Mouse (Mus musculus): ENCODE measurements around the gene Msh4. TPM values are rescaled to one million over a fixed set of nuclear protein-coding genes. Genes with fewer than 3 reads are reported as not detected.

Msh4 gene
- polyA plus RNA-seq, 1 experiment from 2014 or later = 0.14 TPM

- Histone ChIP-seq H3K4me3 (no peak overlapping the region), H3K9me3 (no peaks in the 10 kb centered on the region), H3K9ac (replicated peaks) (no peak overlapping the region), H3K27ac (replicated peaks) (no peak overlapping the region), H3K4me2 (replicated peaks) (no peak overlapping the region), H3K4me1 (peaks cover 25% of the 10 kb centered on the region), H3K36me3 (peaks cover 70% of the 10 kb centered on the region), H3K27me3 (no peaks in the 10 kb centered on the region)
- ATAC-seq (ENCODE audit: low FRiP score, low read depth) = peak; percentile 57; the same call in 1 of the 2 replicates
- 86% methylated on average over 49 of the region's 49 CpGs for WGBS
These were observed 445 bp downstream of the Msh4 start for GRCm38 (mm10) chr3:153905251-153906135.

GRCm38 (mm10) chr3:153904586-153904985, 1.4 kb downstream of the Msh4 start:
- H3K9me3 ChIP-seq = no peaks in the 10 kb centered on the region
- no peak overlapping the region for H3K9ac ChIP-seq (replicated peaks)
- ATAC-seq (ENCODE audit: low FRiP score, low read depth) = peak; percentile 64; the same call in 1 of the 2 replicates
- peaks cover 17% of the 10 kb centered on the region for H3K4me1 ChIP-seq
- 67% methylated on average over 6 of the region's 6 CpGs for WGBS
- no peak overlapping the region for H3K4me3 ChIP-seq
- H3K36me3 ChIP-seq = peaks cover 60% of the 10 kb centered on the region
- H3K27me3 ChIP-seq = no peaks in the 10 kb centered on the region
- no peak overlapping the region for H3K4me2 ChIP-seq (replicated peaks)
- H3K27ac ChIP-seq (replicated peaks) = no peak overlapping the region

DNA sequence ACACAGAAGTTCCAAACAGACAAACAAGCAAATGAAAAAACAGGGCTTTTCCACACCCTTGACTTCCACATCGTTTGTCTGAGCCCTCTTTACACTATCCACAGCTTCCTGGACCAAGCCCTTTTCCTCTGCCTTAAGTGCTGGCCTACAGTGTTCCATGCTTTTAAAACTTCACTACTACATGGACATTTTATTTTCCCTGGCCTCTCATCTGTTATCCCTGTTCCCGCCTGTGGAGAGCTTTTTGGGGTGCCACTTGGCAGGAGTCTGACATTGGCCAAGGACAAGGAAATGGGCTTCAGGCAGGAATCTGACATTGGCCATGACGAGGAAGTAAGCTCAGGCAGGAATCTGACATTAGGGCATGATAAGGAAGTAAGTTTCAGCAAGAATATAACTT, 3.3 kb downstream of the Msh4 start:
- H3K4me3 ChIP-seq = no peak overlapping the region
- peaks cover 41% of the 10 kb centered on the region for H3K36me3 ChIP-seq
- H3K27ac ChIP-seq (replicated peaks) = no peak overlapping the region
- 79% methylated on average over 3 of the region's 3 CpGs for WGBS
- no peak overlapping the region for H3K4me2 ChIP-seq (replicated peaks)
- no peak for ATAC-seq (ENCODE audit: low FRiP score, low read depth)
- H3K9me3 ChIP-seq = no peaks in the 10 kb centered on the region
- no peak overlapping the region for H3K9ac ChIP-seq (replicated peaks)
- no peaks in the 10 kb centered on the region for H3K27me3 ChIP-seq
- H3K4me1 ChIP-seq = no peaks in the 10 kb centered on the region

GRCm38 (mm10) chr3:153901904-153902303, 4.0 kb downstream of the Msh4 start:
- Histone ChIP-seq H3K27ac (replicated peaks) (no peak overlapping the region), H3K4me1 (no peaks in the 10 kb centered on the region), H3K27me3 (no peaks in the 10 kb centered on the region), H3K4me3 (no peak overlapping the region), H3K9ac (replicated peaks) (no peak overlapping the region), H3K4me2 (replicated peaks) (no peak overlapping the region), H3K9me3 (no peaks in the 10 kb centered on the region), H3K36me3 (peaks cover 35% of the 10 kb centered on the region)
- ATAC-seq (ENCODE audit: low FRiP score, low read depth) = no peak
- WGBS = 89% methylated on average over 1 of the region's 1 CpGs

DNA sequence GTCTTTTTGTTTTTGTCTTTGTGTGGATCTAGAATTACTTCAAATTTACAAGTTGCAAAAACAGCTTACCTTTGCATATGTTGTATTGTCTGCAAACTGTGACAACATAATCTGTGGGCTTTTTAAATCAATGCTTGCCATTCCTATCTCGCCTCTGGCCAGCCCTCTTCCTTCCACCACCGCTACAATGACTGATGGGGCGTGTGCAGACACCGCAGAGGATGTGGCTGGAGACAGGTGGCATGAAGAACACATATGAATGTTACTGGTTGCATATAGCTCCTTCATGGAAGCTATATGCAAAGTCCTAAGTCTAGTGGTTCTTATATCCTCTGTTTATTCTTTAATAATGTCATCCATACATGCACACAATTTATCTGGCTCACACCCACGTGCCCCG, 8.7 kb downstream of the Msh4 start:
- Histone ChIP-seq H3K4me3 (no peak overlapping the region), H3K9me3 (no peaks in the 10 kb centered on the region), H3K36me3 (no peaks in the 10 kb centered on the region), H3K4me1 (no peaks in the 10 kb centered on the region), H3K4me2 (replicated peaks) (no peak overlapping the region), H3K9ac (replicated peaks) (no peak overlapping the region), H3K27me3 (no peaks in the 10 kb centered on the region), H3K27ac (replicated peaks) (no peak overlapping the region)
- no peak for ATAC-seq (ENCODE audit: low FRiP score, low read depth)
- WGBS = 85% methylated on average over 6 of the region's 6 CpGs

GRCm38 (mm10) chr3:153895454-153895853, 10.5 kb downstream of the Msh4 start:
- no peak for ATAC-seq (ENCODE audit: low FRiP score, low read depth)
- WGBS = 89% methylated on average over 3 of the region's 3 CpGs
- Histone ChIP-seq H3K27ac (replicated peaks) (no peak overlapping the region), H3K9me3 (no peaks in the 10 kb centered on the region), H3K4me2 (replicated peaks) (no peak overlapping the region), H3K27me3 (no peaks in the 10 kb centered on the region), H3K9ac (replicated peaks) (0 out of 2 replicates have a peak overlapping the region, but pooled peaks have one; percentile 16), H3K4me3 (no peak overlapping the region), H3K4me1 (no peaks in the 10 kb centered on the region), H3K36me3 (no peaks in the 10 kb centered on the region)

DNA sequence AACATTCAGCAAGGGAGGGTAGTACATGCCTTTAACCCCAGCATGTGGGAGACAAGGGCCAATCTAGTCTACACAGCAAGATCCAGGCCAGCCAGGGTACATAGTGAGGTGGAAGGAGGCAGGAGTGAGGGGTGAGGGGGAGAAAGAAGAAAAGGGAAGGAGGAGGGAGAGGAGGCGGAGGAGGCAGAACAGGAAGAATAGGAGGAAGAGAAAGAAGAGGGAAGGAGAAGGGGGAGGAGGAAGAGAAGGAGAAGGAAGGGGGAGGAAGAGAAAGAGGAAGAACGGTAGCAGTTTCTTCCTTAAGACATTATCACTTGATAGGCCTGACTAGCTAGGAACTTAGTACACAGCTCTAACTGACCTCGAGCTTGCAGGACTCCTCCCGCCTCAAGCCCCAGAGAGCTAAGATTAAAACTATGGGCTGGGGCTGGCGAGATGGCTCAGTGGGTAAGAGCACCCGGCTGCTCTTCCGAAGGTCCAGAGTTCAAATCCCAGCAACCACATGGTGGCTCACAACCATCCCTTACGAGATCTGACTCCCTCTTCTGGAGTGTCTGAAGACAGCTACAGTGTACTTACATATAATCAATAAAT, 16.7 kb downstream of the Msh4 start:
- H3K4me1 ChIP-seq = no peaks in the 10 kb centered on the region
- WGBS = 82% methylated on average over 8 of the region's 8 CpGs
- H3K4me2 ChIP-seq (replicated peaks) = no peak overlapping the region
- H3K36me3 ChIP-seq = no peaks in the 10 kb centered on the region
- no peaks in the 10 kb centered on the region for H3K9me3 ChIP-seq
- H3K27me3 ChIP-seq = no peaks in the 10 kb centered on the region
- ATAC-seq (ENCODE audit: low FRiP score, low read depth) = no peak
- H3K27ac ChIP-seq (replicated peaks) = no peak overlapping the region
- H3K4me3 ChIP-seq = no peak overlapping the region
- H3K9ac ChIP-seq (replicated peaks) = no peak overlapping the region

- Histone ChIP-seq H3K9me3 (no peaks in the 10 kb centered on the region), H3K27me3 (no peaks in the 10 kb centered on the region), H3K4me3 (no peak overlapping the region), H3K4me1 (no peaks in the 10 kb centered on the region), H3K9ac (replicated peaks) (no peak overlapping the region), H3K4me2 (replicated peaks) (no peak overlapping the region), H3K36me3 (no peaks in the 10 kb centered on the region), H3K27ac (replicated peaks) (no peak overlapping the region)
- 81% methylated on average over 6 of the region's 6 CpGs for WGBS
- ATAC-seq (ENCODE audit: low FRiP score, low read depth) = no peak
These were observed 17.8 kb downstream of the Msh4 start for GRCm38 (mm10) chr3:153888141-153888540.

DNA sequence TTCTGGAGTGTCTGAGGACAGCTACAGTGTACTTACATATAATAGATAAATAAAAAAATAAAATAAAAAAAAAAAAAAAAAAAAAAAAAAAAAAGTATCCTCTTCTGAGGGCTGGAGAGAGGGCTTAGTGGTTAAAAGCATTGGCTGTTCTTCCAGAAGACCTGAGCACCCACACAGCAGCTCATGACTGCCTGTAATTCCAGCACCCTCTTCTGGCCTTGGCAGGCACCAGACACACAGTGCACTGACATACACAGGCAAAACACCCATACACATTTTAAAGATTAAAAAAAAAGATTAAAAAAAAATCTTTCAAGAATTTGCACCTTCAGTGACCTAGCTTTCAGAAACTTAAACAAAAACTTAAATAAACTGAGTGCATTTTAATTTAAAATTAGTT, 19.6 kb downstream of the Msh4 start:
- H3K4me1 ChIP-seq = no peaks in the 10 kb centered on the region
- no peak overlapping the region for H3K4me3 ChIP-seq
- H3K9me3 ChIP-seq = no peaks in the 10 kb centered on the region
- H3K36me3 ChIP-seq = no peaks in the 10 kb centered on the region
- no peak overlapping the region for H3K27ac ChIP-seq (replicated peaks)
- H3K9ac ChIP-seq (replicated peaks) = no peak overlapping the region
- no peak for ATAC-seq (ENCODE audit: low FRiP score, low read depth)
- no peaks in the 10 kb centered on the region for H3K27me3 ChIP-seq
- no peak overlapping the region for H3K4me2 ChIP-seq (replicated peaks)

GRCm38 (mm10) chr3:153871396-153871795, 34.5 kb downstream of the Msh4 start:
- Histone ChIP-seq H3K4me1 (no peaks in the 10 kb centered on the region), H3K4me2 (replicated peaks) (no peak overlapping the region), H3K36me3 (no peaks in the 10 kb centered on the region), H3K9me3 (no peaks in the 10 kb centered on the region), H3K27me3 (no peaks in the 10 kb centered on the region), H3K27ac (replicated peaks) (no peak overlapping the region), H3K9ac (replicated peaks) (no peak overlapping the region), H3K4me3 (no peak overlapping the region)
- ATAC-seq (ENCODE audit: low FRiP score, low read depth) = no peak
- 87% methylated on average over 5 of the region's 5 CpGs for WGBS

DNA sequence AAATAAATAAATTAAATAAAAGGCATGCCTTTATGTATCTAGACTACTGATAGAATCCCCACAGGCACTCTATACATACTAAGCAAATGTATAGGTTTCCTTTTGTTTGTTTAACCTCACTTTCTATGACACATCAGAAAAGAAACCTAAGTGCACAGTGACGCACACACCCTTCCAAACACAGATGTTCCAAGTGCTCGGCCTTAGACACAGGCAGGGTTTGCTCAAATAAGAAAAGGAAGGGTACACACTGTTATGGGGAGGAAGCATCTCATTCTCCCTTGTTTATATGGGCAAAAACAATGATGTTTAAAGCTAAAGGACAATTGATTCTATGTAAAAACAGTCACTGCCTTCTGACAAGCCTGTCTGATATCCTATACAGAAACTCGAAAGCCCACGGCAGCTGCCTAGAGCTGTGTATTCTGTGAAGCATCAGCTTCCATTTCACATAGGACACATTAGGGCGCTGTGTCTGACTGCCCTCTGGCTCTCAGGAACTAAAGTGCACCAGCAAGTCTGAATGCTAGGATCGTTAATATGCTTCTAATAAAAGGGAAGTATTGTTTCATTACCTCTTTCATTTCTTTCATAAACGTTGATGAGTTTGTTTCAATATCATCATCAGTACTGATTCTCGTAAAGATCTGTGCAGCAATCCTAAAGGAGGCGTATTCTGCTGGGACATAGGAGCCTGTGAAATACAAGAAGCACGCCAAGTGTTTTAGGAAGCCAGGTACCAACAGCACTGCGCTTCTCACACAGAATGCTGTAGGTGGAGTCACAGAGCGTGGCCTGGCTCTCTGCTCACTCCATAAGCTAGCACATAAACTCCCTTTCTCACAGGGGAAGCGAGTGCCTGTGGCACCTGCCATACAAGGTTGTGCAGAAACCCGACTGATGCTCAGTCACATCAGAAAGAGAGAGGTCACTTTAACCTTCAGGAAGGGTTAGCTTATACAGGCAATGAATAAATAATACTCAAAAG, 38.5 kb downstream of the Msh4 start:
- WGBS = 75% methylated on average over 14 of the region's 14 CpGs

More for the DNA sequence above, 38.5 kb downstream of the Msh4 start:
- Histone ChIP-seq H3K4me3 (no peak overlapping the region), H3K27ac (replicated peaks) (no peak overlapping the region), H3K27me3 (no peaks in the 10 kb centered on the region), H3K9me3 (no peaks in the 10 kb centered on the region), H3K4me1 (no peaks in the 10 kb centered on the region), H3K36me3 (no peaks in the 10 kb centered on the region), H3K4me2 (replicated peaks) (no peak overlapping the region), H3K9ac (replicated peaks) (no peak overlapping the region)
- no peak for ATAC-seq (ENCODE audit: low FRiP score, low read depth)
